In genomic region chr17:11462721-11463120, GRCm38 (mm10) we compare ENCODE assay signal across 12 mouse cellular contexts.
"Had no signal": no experiment of that assay in that cellular context is flagged by ENCODE, and none has a peak within 500 bp of the region (broad histone marks: within the 10 kb centered on the region; RNA-seq: fewer than 3 reads in every experiment).

No protein-coding gene starts in this region.

- DNase-seq: lung, adult 18-20 months; lung, embryonic 14.5 days; lung, postnatal 10 days; lung, postnatal 4 days; midbrain, embryonic 14.5 days; retina, postnatal 1 day; right cerebral cortex, postnatal 25 days; right cerebral cortex, postnatal 4 days; spleen, adult 18-20 months; thymus, adult 2 months; thymus, postnatal 25 days; thymus, postnatal 4 days had no signal
